Mouse (Mus musculus) liver, embryonic 15.5 days (tissue): ENCODE results near the gene Ccnb1ip1. TPM values are rescaled to one million over a fixed set of nuclear protein-coding genes. Genes with fewer than 3 reads are reported as not detected.

Experiments
- ATAC-seq: fragments of 200-750 bp; cut with Nextera tagmentation; 2 replicates; pipeline ENCODE4 v1.8.0; 2017; ENCODE audit warnings: moderate number of reproducible peaks, mild to moderate bottlenecking, moderate library complexity; ENCODE audit not compliant: insufficient read depth
- H3K27ac ChIP-seq: fragments of 300-500 bp; sonication (generic); replicated peaks from 2 replicates; pipeline ENCODE4 v1.5.1; 2015; ENCODE audit warnings: mild to moderate bottlenecking, inconsistent platforms
- H3K27me3 ChIP-seq: fragments of 300-500 bp; sonication (generic); 2 replicates; pipeline ENCODE4 v1.6.1; 2015; ENCODE audit warnings: mild to moderate bottlenecking, inconsistent platforms
- H3K36me3 ChIP-seq: fragments of 300-500 bp; sonication (generic); replicated peaks from 2 replicates; pipeline ENCODE4 v1.6.1; 2015; ENCODE audit warnings: moderate library complexity, mild to moderate bottlenecking, inconsistent platforms
- H3K4me1 ChIP-seq: fragments of 300-500 bp; sonication (generic); replicated peaks from 2 replicates; pipeline ENCODE4 v1.6.1; 2015; ENCODE audit warnings: inconsistent platforms
- H3K4me2 ChIP-seq: fragments of 300-500 bp; sonication (generic); 2 replicates; pipeline ENCODE4 v1.6.1; 2015; ENCODE audit warnings: moderate library complexity, mild to moderate bottlenecking, inconsistent platforms
- H3K4me3 ChIP-seq: fragments of 300-500 bp; sonication (generic); replicated peaks from 2 replicates; pipeline ENCODE4 v1.5.1; 2015; ENCODE audit warnings: mild to moderate bottlenecking, inconsistent platforms
- H3K9ac ChIP-seq: fragments of 300-500 bp; sonication (generic); 2 replicates; pipeline ENCODE4 v1.6.1; 2015; ENCODE audit warnings: moderate library complexity, mild to moderate bottlenecking, inconsistent platforms
- H3K9me3 ChIP-seq: fragments of 300-500 bp; sonication (generic); replicated peaks from 2 replicates; pipeline ENCODE4 v1.6.1; 2016; ENCODE audit warnings: inconsistent platforms
- WGBS: fragments of 180-500 bp; shearing (Covaris S2); methylation state at CpG from one replicate; pipeline ENCODE4 v1.1.7; 2015; ENCODE audit warnings: mixed read lengths; ENCODE audit not compliant: insufficient replicate concordance; 5-methylcytosine and 5-hydroxymethylcytosine counted together
- polyA plus RNA-seq: library from polyadenylated mRNA; unstranded; fragments of >200 nt; fragmentation: Nextera tagmentation; extraction: Ambion mirVana; gene quantifications from 2 replicates; pipeline ENCODE4 v1.2.1, GENCODE M21; 2015

The Ccnb1ip1 gene
- polyA plus RNA-seq, 1 experiment from 2014 or later, result not detected

GRCm38 (mm10) chr14:50782166-50782565 is 25.4 kb downstream of the Ccnb1ip1 start:
- Histone ChIP-seq H3K27me3 (no peaks in the 10 kb centered on the region), H3K9ac (no peak overlapping the region), H3K4me3 (no peak overlapping the region), H3K27ac (no peak overlapping the region), H3K36me3 (peaks cover 14% of the 10 kb centered on the region), H3K4me1 (peaks cover 10% of the 10 kb centered on the region), H3K9me3 (no peaks in the 10 kb centered on the region), H3K4me2 (no peak overlapping the region)
- ATAC-seq, result no peak
- 62% methylated on average over 3 of the region's 3 CpGs for WGBS

- Histone ChIP-seq H3K36me3 (peaks cover 50% of the 10 kb centered on the region), H3K27me3 (no peaks in the 10 kb centered on the region), H3K4me1 (no peaks in the 10 kb centered on the region), H3K27ac (no peak overlapping the region), H3K4me3 (no peak overlapping the region), H3K9ac (no peak overlapping the region), H3K9me3 (no peaks in the 10 kb centered on the region), H3K4me2 (no peak overlapping the region)
- ATAC-seq, result no peak
- WGBS, result 53% methylated on average over 2 of the region's 2 CpGs
These were observed 36.2 kb downstream of the Ccnb1ip1 start for GRCm38 (mm10) chr14:50771342-50771741.

GRCm38 (mm10) chr14:50765736-50766135 is 41.8 kb downstream of the Ccnb1ip1 start:
- ATAC-seq, result no peak
- peaks cover 33% of the 10 kb centered on the region for H3K36me3 ChIP-seq

GRCm38 (mm10) chr14:50758416-50759085 is 49.0 kb downstream of the Ccnb1ip1 start:
- Histone ChIP-seq H3K4me1 (no peaks in the 10 kb centered on the region), H3K27ac (no peak overlapping the region), H3K9ac (no peak overlapping the region), H3K27me3 (no peaks in the 10 kb centered on the region), H3K36me3 (no peaks in the 10 kb centered on the region), H3K4me3 (no peak overlapping the region), H3K9me3 (no peaks in the 10 kb centered on the region), H3K4me2 (no peak overlapping the region)
- WGBS, result 51% methylated on average over 5 of the region's 5 CpGs
- ATAC-seq, result no peak

More at GRCm38 (mm10) chr14:50765736-50766135, 41.8 kb downstream of the Ccnb1ip1 start:
- H3K9ac ChIP-seq, result no peak overlapping the region
- H3K4me1 ChIP-seq, result no peaks in the 10 kb centered on the region
- H3K4me2 ChIP-seq, result no peak overlapping the region
- 81% methylated on average over 6 of the region's 6 CpGs for WGBS
- no peak overlapping the region for H3K27ac ChIP-seq
- no peaks in the 10 kb centered on the region for H3K27me3 ChIP-seq
- H3K4me3 ChIP-seq, result no peak overlapping the region
- no peaks in the 10 kb centered on the region for H3K9me3 ChIP-seq

- no peak within 1 kb of the TSS for H3K4me3 ChIP-seq
- no peak within 1 kb of the TSS for H3K9ac ChIP-seq
- ATAC-seq, result no peak
- H3K36me3 ChIP-seq, result no peaks in the 10 kb centered on the region
- no peaks in the 10 kb centered on the region for H3K27me3 ChIP-seq
- no peak within 1 kb of the TSS for H3K4me2 ChIP-seq
- no peak within 1 kb of the TSS for H3K27ac ChIP-seq
- H3K4me1 ChIP-seq, result no peaks in the 10 kb centered on the region
- no peaks in the 10 kb centered on the region for H3K9me3 ChIP-seq
These were observed 62.5 kb downstream of the Ccnb1ip1 start, which contains the start of gene Olfr749 for GRCm38 (mm10) chr14:50744994-50745393. TSS of gene Olfr749 (minus strand) at chr14:50745094.

- no peak overlapping the region for H3K4me2 ChIP-seq
- no peak overlapping the region for H3K27ac ChIP-seq
- H3K4me1 ChIP-seq, result no peaks in the 10 kb centered on the region
- WGBS, result 53% methylated on average over 2 of the region's 2 CpGs
- H3K9ac ChIP-seq, result no peak overlapping the region
- no peak overlapping the region for H3K4me3 ChIP-seq
- H3K27me3 ChIP-seq, result no peaks in the 10 kb centered on the region
- H3K36me3 ChIP-seq, result no peaks in the 10 kb centered on the region
- no peak for ATAC-seq
- H3K9me3 ChIP-seq, result no peaks in the 10 kb centered on the region
These were observed 65.9 kb downstream of the Ccnb1ip1 start for GRCm38 (mm10) chr14:50741584-50741983.

GRCm38 (mm10) chr14:50740334-50740733 is 67.2 kb downstream of the Ccnb1ip1 start:
- Histone ChIP-seq H3K4me1 (no peaks in the 10 kb centered on the region), H3K27ac (no peak overlapping the region), H3K4me2 (no peak overlapping the region), H3K9ac (no peak overlapping the region), H3K4me3 (no peak overlapping the region), H3K36me3 (no peaks in the 10 kb centered on the region), H3K27me3 (no peaks in the 10 kb centered on the region), H3K9me3 (no peaks in the 10 kb centered on the region)
- WGBS, result 26% methylated on average over 2 of the region's 2 CpGs
- ATAC-seq, result no peak

Other genes with a start within 250 kb of the Ccnb1ip1 start
- not detected in 2 replicates for gene Olfr744, start 192.9 kb downstream of the Ccnb1ip1 start, polyA plus RNA-seq
- gene Olfr745, start 168.3 kb downstream of the Ccnb1ip1 start, polyA plus RNA-seq, result not detected in 2 replicates
- not detected in 2 replicates for gene Olfr746, start 160.6 kb downstream of the Ccnb1ip1 start, polyA plus RNA-seq
- gene Olfr747, start 114.5 kb downstream of the Ccnb1ip1 start, polyA plus RNA-seq, result not detected in 2 replicates
- not detected in 2 replicates for gene Olfr748, start 100.4 kb downstream of the Ccnb1ip1 start, polyA plus RNA-seq
- gene Olfr749, start 62.6 kb downstream of the Ccnb1ip1 start, polyA plus RNA-seq, result not detected in 2 replicates
- gene Ttc5, start 22.2 kb downstream of the Ccnb1ip1 start, polyA plus RNA-seq, result 16.3 and 17.6 TPM in 2 replicates
- gene Parp2, start 109 bp upstream of the Ccnb1ip1 start, polyA plus RNA-seq, result 25.7 and 28.0 TPM in 2 replicates
- 3.8 and 4.3 TPM in 2 replicates for gene Tep1, start 62.8 kb upstream of the Ccnb1ip1 start, polyA plus RNA-seq
- gene Klhl33, start 89.8 kb upstream of the Ccnb1ip1 start, polyA plus RNA-seq, result 0.13 and 0.20 TPM in 2 replicates
- gene Osgep, start 117.2 kb upstream of the Ccnb1ip1 start, polyA plus RNA-seq, result 54.7 and 57.7 TPM in 2 replicates
- 61.4 and 70.5 TPM in 2 replicates for gene Apex1, start 117.2 kb upstream of the Ccnb1ip1 start, polyA plus RNA-seq
- gene Pip4p1, start 123.1 kb upstream of the Ccnb1ip1 start, polyA plus RNA-seq, result 23.0 and 24.5 TPM in 2 replicates
- gene Pnp, start 123.3 kb upstream of the Ccnb1ip1 start, polyA plus RNA-seq, result 80.6 and 83.3 TPM in 2 replicates
- gene Gm49342, start 136.8 kb upstream of the Ccnb1ip1 start, polyA plus RNA-seq, result not detected in 2 replicates
- 9.8 and 10.0 TPM in 2 replicates for gene Pnp2, start 148.3 kb upstream of the Ccnb1ip1 start, polyA plus RNA-seq
- 0.07 TPM in 1 of 2 replicates, not detected in the other for gene Rnase10, start 200.0 kb upstream of the Ccnb1ip1 start, polyA plus RNA-seq
- gene Rnase9, start 234.1 kb upstream of the Ccnb1ip1 start, polyA plus RNA-seq, result not detected in 2 replicates
- gene Rnase11, start 242.4 kb upstream of the Ccnb1ip1 start, polyA plus RNA-seq, result not detected in 2 replicates
- gene Rnase12, start 249.9 kb upstream of the Ccnb1ip1 start, polyA plus RNA-seq, result 1.2 and 1.7 TPM in 2 replicates